Mouse (Mus musculus) cerebellum, adult 8-10 months (tissue): ENCODE data around the gene Lama1.

ENCODE experiments used
- DNase-seq: peaks from one replicate; pipeline ENCODE4 v3.0.0; 2022

Lama1 gene

DNA sequence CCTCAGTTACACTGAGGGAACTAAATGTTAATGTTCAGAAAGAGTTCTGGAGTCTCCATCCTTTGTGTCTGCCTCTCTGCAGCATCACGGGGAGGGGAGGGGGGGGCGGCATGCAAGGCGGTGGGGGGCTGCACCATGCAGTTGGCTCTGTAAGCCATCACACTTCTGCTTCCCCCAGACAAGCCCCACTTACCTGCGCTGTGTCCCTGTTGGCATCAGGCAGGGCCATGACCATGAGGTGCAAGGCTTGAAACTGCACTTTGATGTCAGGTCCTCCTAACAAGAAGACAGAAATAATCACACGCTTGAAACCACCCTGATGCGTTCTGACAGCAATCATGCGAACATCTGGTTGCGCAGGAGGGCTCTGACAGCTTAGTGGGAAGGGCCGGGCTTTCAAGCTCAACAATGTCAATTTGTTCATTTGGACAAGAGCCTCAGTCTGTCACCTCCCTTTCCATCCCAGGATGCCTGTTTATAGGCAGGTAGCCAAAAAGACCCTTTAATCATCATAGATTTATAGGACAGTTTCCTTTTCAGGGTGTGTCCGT, 164.1 kb downstream of the Lama1 start:
- DNase-seq = no peak

DNA sequence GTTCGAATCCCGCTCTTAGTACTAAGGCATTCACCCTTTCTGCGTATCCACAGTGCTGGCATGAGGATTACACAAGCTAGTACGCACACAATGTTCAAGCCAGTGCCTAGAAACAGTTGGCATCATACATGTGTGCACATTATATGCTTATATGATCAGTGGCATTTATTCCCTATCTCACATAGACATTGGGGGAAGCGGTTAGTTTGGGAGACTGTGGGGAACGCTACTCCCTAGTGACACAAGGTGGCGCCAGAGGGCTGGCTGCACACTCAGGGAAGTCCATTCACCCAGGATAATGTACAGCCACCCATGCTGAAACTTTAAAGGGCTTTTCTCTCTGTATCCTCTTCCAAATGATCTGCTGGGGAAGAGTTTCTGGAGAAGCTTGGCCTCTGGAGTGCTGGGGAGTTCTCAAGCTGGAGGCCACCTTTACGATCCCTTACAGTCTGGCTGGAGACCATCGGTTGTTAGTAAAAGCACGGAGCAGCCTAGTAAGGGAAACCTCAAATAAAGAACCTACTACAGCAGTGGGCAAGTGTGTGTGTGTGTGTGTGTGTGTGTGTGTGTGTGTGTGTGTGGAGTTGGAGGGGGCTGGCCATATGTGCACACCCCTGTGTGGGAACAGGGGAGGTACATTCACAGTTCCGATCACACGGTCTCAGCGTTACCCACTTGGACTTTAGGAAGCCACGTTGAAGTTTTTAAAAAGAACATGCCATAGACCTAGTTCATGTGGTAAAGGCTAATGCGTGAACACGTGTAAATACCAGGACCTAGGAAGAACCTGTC, 164.9 kb downstream of the Lama1 start:
- peak; percentile 46 for DNase-seq

DNA sequence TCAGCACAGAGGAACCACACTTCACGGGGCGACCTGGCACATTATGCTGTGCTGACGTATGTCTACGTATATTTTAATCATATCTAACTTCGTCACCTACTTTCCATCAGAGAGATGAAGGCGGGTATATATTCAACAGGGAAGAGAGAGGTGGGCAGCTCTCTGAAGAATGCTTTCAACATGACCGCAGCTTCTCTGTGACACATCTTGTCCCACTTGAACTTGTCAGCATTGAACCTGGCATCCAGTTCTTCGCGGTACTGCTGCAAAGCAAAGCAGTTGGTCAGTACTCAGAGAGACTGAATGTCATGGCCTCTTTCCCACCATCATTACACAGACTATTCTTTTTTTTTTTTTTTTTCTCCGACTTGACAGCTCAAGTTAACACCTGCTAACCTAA, 167.3 kb downstream of the Lama1 start:
- DNase-seq = no peak

DNA sequence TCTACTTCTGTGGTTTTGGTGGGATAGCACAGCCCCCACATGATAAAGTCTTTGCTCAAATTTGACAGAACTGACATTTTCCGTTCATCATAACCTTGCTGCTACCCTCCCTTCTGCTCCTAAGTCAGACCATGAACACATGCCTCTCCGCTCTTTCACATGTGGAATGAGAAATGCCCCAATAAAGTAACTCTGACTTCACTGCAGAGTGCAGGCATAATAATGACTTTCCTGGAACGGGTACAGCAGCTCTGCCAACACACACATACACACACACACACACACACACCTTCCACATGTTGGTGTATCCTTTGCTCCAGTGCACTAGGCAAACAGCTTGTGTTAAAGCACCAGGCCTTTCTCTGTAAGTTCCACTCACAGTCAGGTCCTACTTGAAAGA, 167.9 kb downstream of the Lama1 start:
- DNase-seq = no peak

GRCm38 (mm10) chr17:67866026-67866425, 169.0 kb downstream of the Lama1 start:
- no peak for DNase-seq

- no peak for DNase-seq
Measured at GRCm38 (mm10) chr17:67866541-67867241, 169.6 kb downstream of the Lama1 start.

DNA sequence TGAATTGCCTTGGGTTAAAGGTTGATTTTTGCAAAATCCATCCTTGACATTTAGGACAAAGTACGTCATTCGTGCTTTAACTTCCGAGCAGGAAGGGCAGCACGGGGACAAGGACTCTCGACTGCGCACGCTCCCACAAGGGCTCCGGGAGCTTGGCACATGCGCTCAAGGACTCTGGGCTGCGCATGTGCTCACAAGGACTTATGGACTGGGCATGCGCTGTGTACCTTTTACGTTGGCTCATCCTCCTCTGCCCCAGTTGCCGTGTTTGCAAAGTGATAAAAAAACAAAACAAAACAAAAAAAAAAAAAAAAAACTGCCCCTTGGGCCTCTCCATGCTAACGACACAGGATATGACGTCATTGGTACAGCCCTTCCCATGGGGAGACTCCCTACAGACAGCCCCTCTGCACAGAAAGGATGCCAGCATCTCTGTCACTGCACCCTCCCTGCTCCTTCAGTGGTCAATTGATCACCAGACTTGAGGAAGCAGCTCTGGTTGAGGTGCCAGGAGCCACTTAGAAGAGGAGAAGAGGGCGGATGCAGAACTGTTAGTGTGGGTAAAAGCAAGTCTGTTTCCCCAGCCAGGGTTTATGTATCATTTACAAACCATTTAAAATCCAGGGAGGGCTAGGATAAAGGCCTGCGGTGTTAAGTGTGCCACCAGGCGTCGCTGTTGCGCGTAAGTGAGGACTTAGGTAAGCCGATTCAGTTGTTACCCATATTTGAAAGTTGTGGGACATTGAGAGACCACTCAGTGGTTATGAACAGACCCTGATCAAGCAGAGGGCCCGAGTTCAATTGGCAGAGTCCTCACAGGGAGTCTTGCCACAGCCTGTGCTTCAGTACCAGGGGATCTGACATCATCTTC, 172.9 kb downstream of the Lama1 start:
- DNase-seq = peak; percentile 39
